Mouse (Mus musculus) heart, embryonic 12.5 days (tissue): ENCODE results near the gene Aldh1l1. TPM values are rescaled to one million over a fixed set of nuclear protein-coding genes. Genes with fewer than 3 reads are reported as not detected.

ENCODE experiments used
- ATAC-seq: fragments of 200-750 bp; cut with Nextera tagmentation; 2 replicates; pipeline ENCODE4 v1.8.0; 2017; ENCODE audit warnings: moderate TSS enrichment, moderate library complexity; ENCODE audit not compliant: insufficient number of reproducible peaks, low FRiP score
- H3K27ac ChIP-seq: fragments of 300-500 bp; sonication (generic); 2 replicates; pipeline ENCODE4 v1.5.1; 2016; ENCODE audit warnings: mild to moderate bottlenecking, moderate library complexity; ENCODE audit not compliant: poor library complexity, severe bottlenecking
- H3K27me3 ChIP-seq: fragments of 300-500 bp; sonication (generic); replicated peaks from 2 replicates; pipeline ENCODE4 v1.6.1; 2016; ENCODE audit warnings: mild to moderate bottlenecking, moderate library complexity
- H3K36me3 ChIP-seq: fragments of 300-500 bp; sonication (generic); 2 replicates; pipeline ENCODE4 v1.6.1; 2016; ENCODE audit warnings: mild to moderate bottlenecking, moderate library complexity
- H3K4me1 ChIP-seq: fragments of 300-500 bp; sonication (generic); replicated peaks from 2 replicates; pipeline ENCODE4 v1.6.1; 2016; ENCODE audit warnings: mild to moderate bottlenecking
- H3K4me2 ChIP-seq: fragments of 300-500 bp; sonication (generic); 2 replicates; pipeline ENCODE4 v1.6.1; 2016; ENCODE audit warnings: mild to moderate bottlenecking, moderate library complexity
- H3K4me3 ChIP-seq: fragments of 300-500 bp; sonication (generic); 2 replicates; pipeline ENCODE4 v1.5.1; 2016; ENCODE audit warnings: mild to moderate bottlenecking
- H3K9ac ChIP-seq: fragments of 300-500 bp; sonication (generic); 2 replicates; pipeline ENCODE4 v1.6.1; 2016; ENCODE audit warnings: mild to moderate bottlenecking, moderate library complexity
- H3K9me3 ChIP-seq: fragments of 300-500 bp; sonication (generic); replicated peaks from 2 replicates; pipeline ENCODE4 v1.6.1; 2016; ENCODE audit warnings: mild to moderate bottlenecking, moderate library complexity
- WGBS: fragments of 180-500 bp; shearing (Covaris S2); methylation state at CpG from one replicate; pipeline ENCODE4 v1.1.7; 2016; 5-methylcytosine and 5-hydroxymethylcytosine counted together
- polyA plus RNA-seq: library from polyadenylated mRNA; unstranded; fragments of >200 nt; fragmentation: Nextera tagmentation; extraction: Ambion mirVana; gene quantifications from 2 replicates; pipeline ENCODE4 v1.2.1, GENCODE M21; 2016

The Aldh1l1 gene
- polyA plus RNA-seq, 1 experiment from 2014 or later, result 2.1 TPM

DNA sequence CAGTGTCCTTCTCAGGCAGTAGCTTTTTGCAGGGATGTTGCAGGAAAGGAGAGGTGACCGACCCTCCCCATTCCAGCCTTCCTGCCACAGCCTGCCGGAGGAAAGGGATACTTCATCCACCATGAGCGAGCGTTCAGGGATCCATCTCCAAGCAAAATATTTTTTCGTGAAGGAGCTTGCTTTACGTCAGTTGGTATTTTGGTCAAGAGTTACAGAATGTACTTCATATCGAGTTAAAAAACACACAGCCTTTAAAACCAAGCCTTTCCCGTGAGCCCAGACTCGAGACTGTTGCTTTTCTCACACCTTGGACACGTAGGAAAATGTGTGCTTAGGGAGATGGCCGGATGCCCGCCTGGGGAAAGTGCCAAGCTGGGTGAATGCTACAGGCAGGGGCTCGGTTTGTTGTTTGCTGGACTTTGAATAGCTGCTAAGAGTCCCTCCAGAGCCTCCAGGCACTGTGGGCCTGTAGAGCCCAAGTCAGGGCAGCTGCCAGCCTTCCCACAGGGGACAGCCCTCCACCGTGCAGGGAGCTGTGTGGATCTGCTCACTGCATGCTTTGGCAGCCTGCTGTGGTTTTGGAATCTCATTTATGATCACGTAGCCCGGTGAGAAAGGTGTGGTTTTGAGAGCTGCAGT is 20.6 kb downstream of the Aldh1l1 start:
- H3K9ac ChIP-seq, result no peak overlapping the region
- 51% methylated on average over 16 of the region's 16 CpGs for WGBS
- no peak for ATAC-seq

DNA sequence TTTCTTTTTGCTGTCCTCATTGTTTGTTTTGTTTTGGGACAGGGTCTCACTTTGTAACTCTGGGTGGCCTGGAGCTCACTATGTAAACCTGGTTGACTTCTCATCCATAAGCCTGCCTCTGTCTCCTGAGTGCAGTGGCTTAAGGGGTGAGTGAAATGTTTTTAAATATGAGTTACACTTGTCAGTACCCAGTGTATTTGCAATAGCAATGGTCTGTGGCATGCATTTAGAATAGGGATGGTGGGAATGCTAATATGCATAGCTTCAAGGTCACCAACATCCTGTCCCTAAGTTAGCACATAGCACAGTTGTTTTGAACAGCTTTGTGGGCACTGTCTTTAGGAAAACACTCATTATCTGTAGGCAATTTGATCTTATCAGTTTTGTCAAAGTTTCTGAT is 21.2 kb downstream of the Aldh1l1 start:
- H3K4me3 ChIP-seq, result no peak overlapping the region
- no peaks in the 10 kb centered on the region for H3K9me3 ChIP-seq
- no peaks in the 10 kb centered on the region for H3K36me3 ChIP-seq
- peak overlapping the region; percentile 85 for H3K27ac ChIP-seq
- peaks cover 40% of the 10 kb centered on the region for H3K4me1 ChIP-seq
- no peak overlapping the region for H3K9ac ChIP-seq
- no peak for ATAC-seq
- H3K27me3 ChIP-seq, result no peaks in the 10 kb centered on the region
- no peak overlapping the region for H3K4me2 ChIP-seq

More for the DNA sequence above, 20.6 kb downstream of the Aldh1l1 start:
- Histone ChIP-seq H3K4me1 (peaks cover 44% of the 10 kb centered on the region), H3K27me3 (no peaks in the 10 kb centered on the region), H3K36me3 (no peaks in the 10 kb centered on the region), H3K27ac (peak overlapping the region; percentile 85), H3K4me2 (no peak overlapping the region), H3K9me3 (no peaks in the 10 kb centered on the region), H3K4me3 (no peak overlapping the region)

DNA sequence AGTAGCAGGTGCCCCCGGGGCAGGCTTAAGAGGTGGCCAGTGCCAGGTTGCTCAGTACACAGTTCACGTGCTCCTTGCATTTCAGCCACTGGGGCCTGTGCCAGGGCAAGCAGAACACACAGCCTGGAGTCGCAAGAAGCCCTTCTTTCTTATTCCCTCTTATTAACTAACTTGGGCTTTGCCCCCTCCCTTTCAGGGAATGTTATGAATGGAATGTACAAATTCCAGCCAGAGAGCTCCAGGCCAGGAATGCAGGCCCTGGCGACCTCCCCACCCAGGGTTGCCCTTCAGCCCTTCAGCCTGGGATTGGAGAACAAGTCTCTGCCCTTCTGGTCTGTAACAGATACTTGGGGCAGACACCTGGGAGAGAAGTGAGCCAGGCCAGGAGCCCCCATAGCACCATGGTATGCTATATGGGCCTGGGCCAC is 22.0 kb downstream of the Aldh1l1 start:
- ATAC-seq, result peak; percentile 49; the same call in 1 of the 2 replicates
- Histone ChIP-seq H3K27ac (peak overlapping the region; percentile 85), H3K9ac (no peak overlapping the region), H3K36me3 (no peaks in the 10 kb centered on the region), H3K9me3 (no peaks in the 10 kb centered on the region), H3K27me3 (no peaks in the 10 kb centered on the region), H3K4me1 (peaks cover 40% of the 10 kb centered on the region), H3K4me3 (no peak overlapping the region), H3K4me2 (peak overlapping the region; percentile 21; the same call in 1 of the 2 replicates)
- 21% methylated on average over 4 of the region's 4 CpGs for WGBS

DNA sequence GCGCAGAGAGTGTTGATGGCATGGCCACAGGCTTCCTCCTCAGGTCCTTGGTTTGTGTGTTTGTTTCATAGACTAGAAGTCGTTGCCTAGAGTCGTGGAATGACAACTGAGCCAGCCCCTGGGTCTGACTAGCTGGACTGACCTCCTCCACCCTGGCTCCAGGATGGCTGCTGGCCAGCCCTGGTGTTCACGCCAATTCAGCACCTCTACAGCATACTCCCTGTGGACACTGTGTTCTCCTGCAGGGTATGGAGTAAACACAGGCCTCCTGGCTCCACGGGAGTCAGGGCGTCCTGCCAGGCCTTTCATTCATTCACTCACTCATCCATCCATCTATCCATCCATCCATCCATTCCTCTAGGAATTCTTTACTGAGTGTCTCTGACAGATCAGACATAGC is 22.9 kb downstream of the Aldh1l1 start:
- Histone ChIP-seq H3K4me2 (no peak overlapping the region), H3K4me3 (no peak overlapping the region), H3K9me3 (no peaks in the 10 kb centered on the region), H3K36me3 (no peaks in the 10 kb centered on the region), H3K9ac (no peak overlapping the region), H3K27ac (peak overlapping the region; percentile 85), H3K4me1 (peaks cover 40% of the 10 kb centered on the region), H3K27me3 (no peaks in the 10 kb centered on the region)
- WGBS, result 44% methylated on average over 6 of the region's 6 CpGs
- ATAC-seq, result no peak

DNA sequence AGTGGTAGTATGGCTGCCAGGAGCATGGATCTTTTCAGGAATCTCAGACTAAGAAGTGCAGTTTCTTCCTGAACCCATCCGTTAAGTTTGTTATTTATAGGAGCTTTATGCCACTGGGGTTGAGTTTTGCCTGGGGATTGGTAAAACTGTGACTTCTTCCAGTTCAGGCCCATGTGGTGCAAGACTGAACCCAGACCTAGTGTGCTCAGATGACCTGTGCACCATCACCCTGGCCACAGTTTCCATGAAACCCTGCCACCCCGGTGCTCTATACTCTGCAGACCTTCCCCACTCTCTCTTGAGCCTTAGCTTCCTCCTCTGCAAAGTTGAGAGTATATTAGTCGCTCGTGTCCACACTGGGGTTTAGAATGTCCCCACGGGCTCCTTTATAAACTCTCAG is 26.2 kb downstream of the Aldh1l1 start:
- no peak overlapping the region for H3K4me2 ChIP-seq
- ATAC-seq, result no peak
- H3K36me3 ChIP-seq, result no peaks in the 10 kb centered on the region
- H3K4me3 ChIP-seq, result no peak overlapping the region
- no peaks in the 10 kb centered on the region for H3K9me3 ChIP-seq
- H3K27me3 ChIP-seq, result no peaks in the 10 kb centered on the region
- no peak overlapping the region for H3K27ac ChIP-seq
- peaks cover 30% of the 10 kb centered on the region for H3K4me1 ChIP-seq
- WGBS, result 79% methylated on average over 5 of the region's 5 CpGs
- H3K9ac ChIP-seq, result no peak overlapping the region

DNA sequence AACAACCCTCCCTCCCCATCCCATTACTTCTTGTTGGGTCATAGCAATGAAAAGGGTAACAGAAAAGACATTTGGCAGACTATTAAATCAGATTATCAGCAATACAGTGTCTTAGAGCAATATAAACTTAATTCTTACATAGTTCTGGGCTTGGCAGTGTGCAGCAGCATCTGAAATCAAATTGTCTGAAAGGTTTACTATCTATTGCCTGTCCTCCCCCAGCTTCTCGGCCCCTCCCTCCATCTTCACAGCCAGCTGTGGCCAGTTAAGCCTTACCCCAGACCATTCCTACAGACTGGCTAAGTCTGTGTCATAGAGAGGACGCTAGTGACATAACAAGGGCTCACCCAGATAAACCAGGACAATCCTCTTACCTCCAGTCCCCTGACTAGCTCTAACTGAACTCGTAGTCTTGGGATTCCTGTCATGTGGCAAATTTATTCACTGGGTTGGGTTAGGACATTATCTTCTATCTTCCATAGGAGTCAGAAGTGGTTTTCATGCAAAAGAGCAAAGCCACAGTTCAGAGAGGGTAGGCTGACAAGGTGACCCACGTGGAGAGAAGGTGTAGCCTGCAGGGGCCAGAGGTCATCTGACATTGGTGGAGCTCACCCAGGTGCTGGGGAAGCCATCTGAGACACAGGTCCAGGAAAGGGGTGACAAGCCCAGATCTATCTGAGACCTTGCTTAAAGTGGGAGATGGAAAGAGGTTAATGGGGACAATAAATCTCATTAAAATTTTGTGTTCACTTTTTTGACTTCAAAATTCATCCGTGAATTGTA is 27.0 kb downstream of the Aldh1l1 start:
- no peak overlapping the region for H3K27ac ChIP-seq
- no peaks in the 10 kb centered on the region for H3K9me3 ChIP-seq
- H3K4me1 ChIP-seq, result peaks cover 22% of the 10 kb centered on the region
- no peak overlapping the region for H3K4me3 ChIP-seq
- ATAC-seq, result no peak
- H3K9ac ChIP-seq, result no peak overlapping the region
- 69% methylated on average over 5 of the region's 5 CpGs for WGBS
- no peaks in the 10 kb centered on the region for H3K36me3 ChIP-seq
- H3K4me2 ChIP-seq, result no peak overlapping the region
- no peaks in the 10 kb centered on the region for H3K27me3 ChIP-seq

DNA sequence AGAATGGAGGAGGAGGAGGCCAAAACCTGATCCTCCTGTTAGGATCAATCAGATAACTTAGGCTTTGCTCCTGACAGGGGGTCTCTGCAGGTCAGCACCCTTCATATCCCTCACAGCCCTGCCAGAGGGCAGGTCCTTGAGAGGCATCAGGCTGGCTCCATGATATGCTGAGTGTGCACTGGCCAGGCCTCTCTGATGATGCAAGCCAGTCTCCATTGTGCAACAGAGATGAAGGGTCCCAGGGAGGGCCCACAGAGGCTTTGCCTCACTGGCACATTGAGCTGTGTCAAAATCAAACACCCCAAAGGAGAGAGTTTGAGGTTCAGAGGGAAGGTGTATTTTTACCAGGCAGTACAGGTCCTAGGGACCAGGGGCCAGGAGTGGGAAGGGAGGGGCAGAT is 28.1 kb downstream of the Aldh1l1 start:
- H3K4me1 ChIP-seq, result peaks cover 11% of the 10 kb centered on the region; the same call in 1 of the 2 replicates
- no peak for ATAC-seq
- no peak overlapping the region for H3K4me2 ChIP-seq
- no peak overlapping the region for H3K27ac ChIP-seq
- no peaks in the 10 kb centered on the region for H3K36me3 ChIP-seq
- H3K27me3 ChIP-seq, result no peaks in the 10 kb centered on the region
- H3K9ac ChIP-seq, result no peak overlapping the region
- no peak overlapping the region for H3K4me3 ChIP-seq
- H3K9me3 ChIP-seq, result no peaks in the 10 kb centered on the region

DNA sequence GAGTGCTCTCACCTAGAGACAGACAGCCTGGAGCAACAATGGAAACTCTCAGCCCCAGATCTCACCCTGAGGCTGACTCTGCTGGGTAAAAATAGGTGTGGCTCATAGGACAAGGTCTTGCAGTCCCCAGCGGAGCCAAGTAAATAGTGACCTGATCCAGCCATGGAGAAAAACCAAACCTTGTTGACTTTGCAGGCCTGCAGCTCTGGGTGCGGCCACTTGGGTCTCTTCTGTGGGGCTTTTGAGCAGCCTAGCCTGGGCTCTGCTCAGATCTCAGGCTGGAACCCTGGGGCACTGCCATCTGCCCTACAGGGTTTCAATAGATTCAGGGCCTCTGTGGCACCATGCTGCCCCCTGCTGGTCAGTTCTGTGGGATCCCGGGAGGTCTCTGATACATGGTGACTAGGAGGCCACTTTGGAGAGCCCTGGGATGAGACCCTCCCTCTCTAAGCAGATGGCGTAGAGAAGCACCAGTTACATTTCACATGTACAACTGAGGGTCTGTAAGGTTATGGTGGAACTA is 28.7 kb downstream of the Aldh1l1 start:
- 32% methylated on average over 4 of the region's 4 CpGs for WGBS
- H3K36me3 ChIP-seq, result no peaks in the 10 kb centered on the region
- no peak overlapping the region for H3K4me3 ChIP-seq
- no peak overlapping the region for H3K9ac ChIP-seq
- no peaks in the 10 kb centered on the region for H3K9me3 ChIP-seq
- no peak overlapping the region for H3K4me2 ChIP-seq
- H3K4me1 ChIP-seq, result peaks cover 7% of the 10 kb centered on the region; the same call in 1 of the 2 replicates
- no peaks in the 10 kb centered on the region for H3K27me3 ChIP-seq
- ATAC-seq, result peak; percentile 51
- H3K27ac ChIP-seq, result no peak overlapping the region

DNA sequence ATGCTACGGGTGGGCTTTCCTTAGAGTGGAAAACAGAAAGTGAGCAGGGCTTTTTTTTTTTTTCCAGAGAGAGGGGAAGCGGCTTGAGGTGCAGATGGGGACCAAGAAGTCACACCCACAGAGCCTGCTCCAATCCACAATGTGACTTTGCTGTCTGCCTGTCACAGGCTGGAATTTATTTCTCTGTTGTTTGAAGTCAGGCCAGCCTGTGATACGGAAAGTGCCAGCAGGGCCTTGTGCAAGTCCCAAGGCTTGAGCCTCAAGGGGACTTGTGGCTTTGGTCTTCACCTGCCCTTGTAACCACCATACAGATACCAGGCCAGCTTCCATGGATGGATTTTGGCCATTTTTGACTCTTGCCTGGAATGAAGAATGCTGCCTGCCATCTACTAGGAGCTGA is 32.7 kb downstream of the Aldh1l1 start:
- Histone ChIP-seq H3K9me3 (no peaks in the 10 kb centered on the region), H3K4me3 (no peak overlapping the region), H3K36me3 (no peaks in the 10 kb centered on the region), H3K4me2 (no peak overlapping the region), H3K9ac (no peak overlapping the region), H3K4me1 (peaks cover 7% of the 10 kb centered on the region; the same call in 1 of the 2 replicates), H3K27ac (no peak overlapping the region), H3K27me3 (no peaks in the 10 kb centered on the region)
- ATAC-seq, result no peak
- 42% methylated on average over 3 of the region's 3 CpGs for WGBS

DNA sequence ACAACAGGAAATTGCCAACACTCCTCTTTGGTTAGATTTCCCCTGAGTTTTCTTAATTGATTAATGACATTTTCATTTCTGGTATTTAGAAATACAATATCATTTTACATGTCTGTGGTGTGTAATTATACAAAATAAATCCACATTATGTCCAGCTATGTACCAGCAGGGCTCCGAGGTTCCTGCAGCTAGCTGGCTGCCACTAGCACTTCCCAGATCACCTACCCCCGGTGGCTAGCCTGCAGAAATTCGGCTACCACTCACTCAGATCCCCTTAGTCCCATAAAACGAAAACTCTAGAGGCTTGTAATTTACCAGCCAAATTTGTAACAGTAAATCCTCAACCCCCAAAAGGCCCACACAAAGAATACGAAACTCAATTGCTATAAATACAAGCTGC is 33.1 kb downstream of the Aldh1l1 start:
- Histone ChIP-seq H3K4me1 (peaks cover 7% of the 10 kb centered on the region; the same call in 1 of the 2 replicates), H3K9me3 (no peaks in the 10 kb centered on the region), H3K36me3 (no peaks in the 10 kb centered on the region), H3K27ac (no peak overlapping the region), H3K9ac (no peak overlapping the region), H3K27me3 (no peaks in the 10 kb centered on the region), H3K4me2 (no peak overlapping the region), H3K4me3 (no peak overlapping the region)
- 37% methylated on average over 5 of the region's 5 CpGs for WGBS
- ATAC-seq, result no peak

DNA sequence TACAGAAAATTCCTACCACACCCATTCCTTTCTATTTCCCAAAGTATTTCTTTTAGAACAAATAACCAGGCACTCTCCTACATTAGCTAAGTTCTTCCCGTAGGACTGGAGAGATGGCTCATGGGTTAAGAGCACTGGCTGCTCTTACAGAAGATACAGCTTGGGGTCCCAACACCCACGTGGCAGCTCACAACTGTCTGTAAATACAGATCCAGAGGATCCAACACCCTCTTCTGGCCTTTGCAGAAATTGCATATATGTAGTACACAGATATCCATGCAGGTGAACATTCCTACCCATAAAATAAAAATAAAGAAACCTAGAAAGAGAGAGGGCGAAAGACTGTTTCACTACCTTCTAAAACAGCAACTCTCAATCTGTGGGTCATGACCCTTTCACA is 40.2 kb downstream of the Aldh1l1 start:
- WGBS, result 64% methylated on average over 3 of the region's 3 CpGs
- Histone ChIP-seq H3K27me3 (no peaks in the 10 kb centered on the region), H3K4me3 (no peak overlapping the region), H3K36me3 (no peaks in the 10 kb centered on the region), H3K9me3 (no peaks in the 10 kb centered on the region), H3K4me1 (no peaks in the 10 kb centered on the region), H3K9ac (no peak overlapping the region), H3K27ac (no peak overlapping the region), H3K4me2 (no peak overlapping the region)
- ATAC-seq, result no peak
